Mouse (Mus musculus) MEL (cell line): ENCODE data around the gene Tapbpl. TPM values are rescaled to one million over a fixed set of nuclear protein-coding genes. Genes with fewer than 3 reads are reported as not detected.

Source experiments
- DNase-seq: peaks from one replicate; pipeline ENCODE4 v3.0.0; 2011; ENCODE audit warnings: low read depth, low spot score
- H3K27ac ChIP-seq: 2 replicates; pipeline ENCODE4 v1.5.1; 2012; ENCODE audit warnings: low read depth, mild to moderate bottlenecking, control low read depth, low read length, moderate library complexity; ENCODE audit not compliant: control insufficient read depth
- H3K27me3 ChIP-seq, 2 experiments: fragments of 150-350 bp in 1 of 2; sonication (generic) in 1 of 2; 2 replicates each; pipeline ENCODE4 v1.6.1; 2012; ENCODE audit warnings: low read length in 2 of 2, mild to moderate bottlenecking in 2 of 2, improper control_type of control experiment in 1 of 2, moderate library complexity in 1 of 2; ENCODE audit not compliant: insufficient read depth in 2 of 2, control insufficient read depth in 1 of 2
- H3K36me3 ChIP-seq, 2 experiments: 2 replicates each; pipeline ENCODE4 v1.6.1; 2012 to 2014; ENCODE audit warnings: low read length in 2 of 2, improper control_type of control experiment in 1 of 2, inconsistent platforms in 1 of 2, mild to moderate bottlenecking in 1 of 2; ENCODE audit not compliant: insufficient read depth in 2 of 2, control insufficient read depth in 1 of 2
- H3K4me1 ChIP-seq, 2 experiments: fragments of 150-350 bp in 1 of 2; sonication (generic) in 1 of 2; 2 replicates each; pipeline ENCODE4 v1.6.1; 2012; ENCODE audit warnings: low read length in 2 of 2, improper control_type of control experiment in 1 of 2, mild to moderate bottlenecking in 1 of 2; ENCODE audit not compliant: insufficient read depth in 2 of 2, control insufficient read depth in 1 of 2
- H3K4me3 ChIP-seq, 2 experiments: fragments of 150-350 bp in 1 of 2; sonication (generic) in 1 of 2; 2 replicates each; pipeline ENCODE4 v1.5.1; 2012; ENCODE audit warnings: low read depth in 2 of 2, low read length in 2 of 2, mild to moderate bottlenecking in 2 of 2, moderate library complexity in 2 of 2, control low read depth in 1 of 2, improper control_type of control experiment in 1 of 2; ENCODE audit not compliant: control insufficient read depth in 1 of 2, insufficient read depth in 1 of 2
- H3K79me2 ChIP-seq: 2 replicates; pipeline ENCODE4 v1.6.1; 2012; ENCODE audit warnings: mild to moderate bottlenecking, low read length, moderate library complexity; ENCODE audit not compliant: control insufficient read depth, poor library complexity, insufficient read depth
- H3K9ac ChIP-seq: 2 replicates; pipeline ENCODE4 v1.6.1; 2012; ENCODE audit warnings: low read depth, mild to moderate bottlenecking, control low read depth, low read length, moderate library complexity; ENCODE audit not compliant: control insufficient read depth, poor library complexity, severe bottlenecking
- H3K9me3 ChIP-seq: fragments of 150-350 bp; sonication (generic); replicated peaks from 2 replicates; pipeline ENCODE4 v1.6.1; 2012; ENCODE audit warnings: mild to moderate bottlenecking, low read length, improper control_type of control experiment, moderate library complexity; ENCODE audit not compliant: insufficient read depth
- CHD1 ChIP-seq: IDR thresholded peaks from 2 replicates; pipeline ENCODE4 v1.6.1; 2012; ENCODE audit warnings: low read depth, mild to moderate bottlenecking, inconsistent platforms, low read length, improper control_type of control experiment
- E2F4 ChIP-seq: IDR thresholded peaks from 2 replicates; pipeline ENCODE4 v1.6.1; 2011; ENCODE audit warnings: low read depth, low read length, improper control_type of control experiment, borderline replicate concordance
- ELF1 ChIP-seq: IDR thresholded peaks from 2 replicates; pipeline ENCODE4 v1.6.1; 2014; ENCODE audit warnings: low read depth, mild to moderate bottlenecking, inconsistent platforms, low read length, improper control_type of control experiment, moderate library complexity
- EP300 ChIP-seq, 2 experiments: IDR thresholded peaks; 2 replicates each; pipeline ENCODE4 v1.6.1; 2011; ENCODE audit warnings: improper control_type of control experiment in 2 of 2, low read length in 2 of 2, low read depth in 1 of 2, mild to moderate bottlenecking in 1 of 2
- ETS1 ChIP-seq: IDR thresholded peaks from 2 replicates; pipeline ENCODE4 v1.6.1; 2012; ENCODE audit warnings: low read depth, mild to moderate bottlenecking, inconsistent platforms, low read length, improper control_type of control experiment, moderate library complexity
- HCFC1 ChIP-seq: IDR thresholded peaks from 2 replicates; pipeline ENCODE4 v1.6.1; 2012; ENCODE audit warnings: low read depth, mild to moderate bottlenecking, inconsistent platforms, low read length, improper control_type of control experiment, moderate library complexity
- MAX ChIP-seq: IDR thresholded peaks from 2 replicates; pipeline ENCODE4 v1.6.1; 2011; ENCODE audit warnings: low read length, improper control_type of control experiment
- MAZ ChIP-seq: IDR thresholded peaks from 2 replicates; pipeline ENCODE4 v1.6.1; 2012; ENCODE audit warnings: low read depth, mild to moderate bottlenecking, inconsistent platforms, low read length, improper control_type of control experiment
- MEF2A ChIP-seq: IDR thresholded peaks from 2 replicates; pipeline ENCODE4 v1.6.1; 2014; ENCODE audit warnings: low read depth, mild to moderate bottlenecking, inconsistent platforms, low read length, improper control_type of control experiment; ENCODE audit not compliant: poor library complexity, insufficient replicate concordance, severe bottlenecking; ENCODE audit errors: extremely low read depth
- MXI1 ChIP-seq: IDR thresholded peaks from 2 replicates; pipeline ENCODE4 v1.6.1; 2011; ENCODE audit warnings: mild to moderate bottlenecking, low read depth, low read length, improper control_type of control experiment
- MYC ChIP-seq: IDR thresholded peaks from 2 replicates; pipeline ENCODE4 v1.6.1; 2011; ENCODE audit warnings: low read depth, mild to moderate bottlenecking, low read length, improper control_type of control experiment, moderate library complexity
- NELFE ChIP-seq: IDR thresholded peaks from 2 replicates; pipeline ENCODE4 v1.6.1; 2011; ENCODE audit warnings: low read depth, low read length, improper control_type of control experiment
- POLR2A ChIP-seq, 2 experiments: IDR thresholded peaks; 2 replicates each; pipeline ENCODE4 v1.6.1; 2011 to 2012; ENCODE audit warnings: low read length in 2 of 2, mild to moderate bottlenecking in 2 of 2, control low read depth in 1 of 2, improper control_type of control experiment in 1 of 2, low read depth in 1 of 2, moderate library complexity in 1 of 2; ENCODE audit not compliant: control insufficient read depth in 1 of 2, insufficient read depth in 1 of 2, poor library complexity in 1 of 2
- POLR2AphosphoS2 ChIP-seq: IDR thresholded peaks from 2 replicates; pipeline ENCODE4 v1.6.1; 2011; ENCODE audit warnings: low read length, improper control_type of control experiment
- SMC3 ChIP-seq: IDR thresholded peaks from 2 replicates; pipeline ENCODE4 v1.6.1; 2011; ENCODE audit warnings: low read depth, low read length, improper control_type of control experiment
- TBP ChIP-seq: IDR thresholded peaks from 2 replicates; pipeline ENCODE4 v1.8.0; 2011; ENCODE audit warnings: low read depth, low read length, improper control_type of control experiment
- TCF12 ChIP-seq: IDR thresholded peaks from 2 replicates; pipeline ENCODE4 v1.6.1; 2014; ENCODE audit warnings: low read depth, mild to moderate bottlenecking, inconsistent platforms, low read length, improper control_type of control experiment, moderate library complexity
- UBTF ChIP-seq: IDR thresholded peaks from 2 replicates; pipeline ENCODE4 v1.6.1; 2012; ENCODE audit warnings: low read depth, mild to moderate bottlenecking, inconsistent platforms, low read length, improper control_type of control experiment, moderate library complexity, borderline replicate concordance; ENCODE audit not compliant: insufficient read depth
- USF1 ChIP-seq: IDR thresholded peaks from 2 replicates; pipeline ENCODE4 v1.6.1; 2014; ENCODE audit warnings: low read depth, mild to moderate bottlenecking, inconsistent platforms, low read length, improper control_type of control experiment, moderate library complexity
- ZMIZ1 ChIP-seq: IDR thresholded peaks from 2 replicates; pipeline ENCODE4 v1.6.1; 2012; ENCODE audit warnings: low read depth, mild to moderate bottlenecking, inconsistent platforms, low read length, improper control_type of control experiment, moderate library complexity
- polyA plus RNA-seq, 2 experiments: library from polyadenylated mRNA; stranded (reverse) in 1 of 2; unstranded in 1 of 2; fragments of >175 nt in 1 of 2; fragments of >200 nt in 1 of 2; gene quantifications; 2 replicates each; pipeline versions ENCODE4 v1.2.1 to v1.2.4; 2012; ENCODE audit warnings: low replicate concordance in 2 of 2, low read depth in 1 of 2; ENCODE audit not compliant: insufficient read length in 2 of 2, insufficient read depth in 1 of 2, missing spikeins in 1 of 2
- total RNA-seq: library from RNA; depleted of rRNA; stranded (reverse); fragments of 300-350 nt; gene quantifications from 2 replicates; pipeline ENCODE4 v1.2.3, GENCODE M21; 2012; rRNA removed

Gene Tapbpl
- total RNA-seq: 2.1 and 2.5 TPM in 2 replicates
- 1 to 10 TPM in 1 of 2 experiments, not detected in 1; 5.2 TPM for polyA plus RNA-seq

GRCm38 (mm10) chr6:125231117-125232044, at the start of gene Tapbpl:
Gene Tapbpl, minus strand, starts transcription at chr6:125231860.
- Histone ChIP-seq H3K9ac (peak within 1 kb of the TSS; percentile 85), H3K27me3 (no peaks in the 10 kb centered on the region), H3K4me1 (peaks cover 3 to 17% of the 10 kb centered on the region in 2 experiments; a peak in 3 of 4 replicates), H3K4me3 (peak within 1 kb of the TSS; percentile 84 to 89), H3K27ac (peak within 1 kb of the TSS; percentile 70), H3K9me3 (no peaks in the 10 kb centered on the region), H3K79me2 (peaks cover 4% of the 10 kb centered on the region; the same call in 1 of the 2 replicates), H3K36me3 (peaks cover 0 to 9% of the 10 kb centered on the region in 2 experiments; a peak in 2 of 4 replicates)
- TF ChIP-seq ETS1: peak; percentile 68
- no peak for TF ChIP-seq USF1
- TF ChIP-seq HCFC1: peak; percentile 41; the same call in 1 of the 2 replicates
- TF ChIP-seq MAX: 0 out of 2 replicates have a peak, but pooled peaks have one; percentile 28
- TF ChIP-seq CHD1: peak; percentile 83; the same call in 1 of the 2 replicates
- no peak for TF ChIP-seq TBP
- TF ChIP-seq UBTF: 0 out of 2 replicates have a peak, but pooled peaks have one; percentile 11
- TF ChIP-seq MEF2A: no peak
- no peak for TF ChIP-seq MYC
- peak in 1 of 2 experiments; percentile 9; a peak in 1 of 4 replicates for TF ChIP-seq EP300 (IDR thresholded peaks at IDR 0.05; ENCODE audit: low read depth in 1 of 2, low read length in 2 of 2)
- peak; percentile 44 to 73 for TF ChIP-seq POLR2A (IDR thresholded peaks at IDR 0.05; ENCODE audit: control insufficient read depth in 1 of 2, insufficient read depth in 1 of 2, low read depth in 1 of 2, low read length in 2 of 2, poor library complexity in 1 of 2)
- TF ChIP-seq ZMIZ1: peak; percentile 65
- TF ChIP-seq E2F4: no peak
- peak; percentile 32 for TF ChIP-seq MAZ
- no peak for TF ChIP-seq TCF12
- peak; percentile 50; the same call in 1 of the 2 replicates for TF ChIP-seq MXI1
- no peak for TF ChIP-seq SMC3
- TF ChIP-seq NELFE: peak; percentile 67
- TF ChIP-seq POLR2AphosphoS2: peak; percentile 84
- TF ChIP-seq ELF1: no peak
- DNase-seq: peak; percentile 85
